Mouse (Mus musculus) adrenal gland, adult 2 months (tissue): ENCODE measurements around the gene Hmx1. TPM values are rescaled to one million over a fixed set of nuclear protein-coding genes. Genes with fewer than 3 reads are reported as not detected.

Source experiments
- DNase-seq: peaks from one replicate; pipeline ENCODE4 v3.0.0; 2021
- polyA plus RNA-seq: library from polyadenylated mRNA; depleted of rRNA; stranded (reverse); fragments of >200 nt; gene quantifications from 2 replicates; pipeline ENCODE4 v1.2.3, GENCODE M21; 2012
- total RNA-seq, 2 experiments: library from RNA; stranded (reverse); gene quantifications; 2 replicates each; pipeline ENCODE4 v1.2.3; 2021

Hmx1 gene
- total and polyA plus RNA-seq, 3 experiments, result not detected

GRCm38 (mm10) chr5:35398310-35398910 is 9.5 kb downstream of the Hmx1 start:
- DNase-seq, result no peak

- DNase-seq, result no peak
These were observed 10.2 kb downstream of the Hmx1 start for GRCm38 (mm10) chr5:35399061-35399460.

GRCm38 (mm10) chr5:35399704-35400320 is 10.9 kb downstream of the Hmx1 start:
- no peak for DNase-seq

GRCm38 (mm10) chr5:35401240-35401639 is 12.3 kb downstream of the Hmx1 start:
- no peak for DNase-seq

- DNase-seq, result no peak
These were observed 18.6 kb downstream of the Hmx1 start for GRCm38 (mm10) chr5:35407411-35407930.

GRCm38 (mm10) chr5:35411028-35411427 is 22.1 kb downstream of the Hmx1 start:
- no peak for DNase-seq

- no peak for DNase-seq
These were observed 23.9 kb downstream of the Hmx1 start for GRCm38 (mm10) chr5:35412833-35413232.

GRCm38 (mm10) chr5:35417707-35418106 is 28.8 kb downstream of the Hmx1 start:
- DNase-seq, result no peak

GRCm38 (mm10) chr5:35421622-35422021 is 32.7 kb downstream of the Hmx1 start:
- DNase-seq, result no peak

- peak; percentile 12 for DNase-seq
These were observed 36.3 kb downstream of the Hmx1 start for GRCm38 (mm10) chr5:35425218-35425617.

- peak; percentile 15 for DNase-seq
These were observed 39.0 kb downstream of the Hmx1 start for GRCm38 (mm10) chr5:35427901-35428300.

GRCm38 (mm10) chr5:35428421-35428820 is 39.5 kb downstream of the Hmx1 start:
- DNase-seq, result no peak

GRCm38 (mm10) chr5:35432098-35432497 is 43.2 kb downstream of the Hmx1 start:
- DNase-seq, result no peak

GRCm38 (mm10) chr5:35434038-35434437 is 45.1 kb downstream of the Hmx1 start:
- DNase-seq, result no peak

- DNase-seq, result no peak
These were observed 45.8 kb downstream of the Hmx1 start for GRCm38 (mm10) chr5:35434703-35435102.

GRCm38 (mm10) chr5:35438805-35439204 is 49.9 kb downstream of the Hmx1 start:
- DNase-seq, result no peak

- DNase-seq, result no peak
These were observed 51.6 kb downstream of the Hmx1 start for GRCm38 (mm10) chr5:35440459-35440858.

GRCm38 (mm10) chr5:35441411-35441810 is 52.5 kb downstream of the Hmx1 start:
- no peak for DNase-seq

GRCm38 (mm10) chr5:35444731-35445130 is 55.8 kb downstream of the Hmx1 start:
- no peak for DNase-seq

GRCm38 (mm10) chr5:35447656-35448443 is 58.9 kb downstream of the Hmx1 start:
- no peak for DNase-seq
